Comparison of ENCODE assay signal across 15 mouse cellular contexts in the genomic region with DNA sequence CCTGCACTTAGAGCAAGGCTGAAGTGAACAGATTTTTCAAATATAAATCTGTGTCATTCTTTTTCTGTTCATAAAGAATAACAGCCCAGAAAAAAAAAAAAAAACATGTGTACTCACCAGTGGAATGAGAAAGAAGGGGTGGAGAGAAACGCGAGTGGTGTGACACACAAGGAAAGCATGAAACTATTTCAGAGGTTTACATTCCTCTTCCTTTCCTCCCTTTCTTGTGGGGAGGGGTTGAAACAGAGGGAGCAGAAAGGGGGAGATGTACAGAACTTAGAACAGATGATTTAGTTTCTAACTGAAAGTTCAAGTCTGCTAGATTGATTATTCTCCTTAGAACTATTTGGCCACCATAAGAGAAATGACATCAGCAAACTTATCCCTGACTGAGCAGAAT. TPM values are rescaled to one million over a fixed set of nuclear protein-coding genes. Genes with fewer than 3 reads are reported as not detected.
DNase-seq lines count a peak whose midpoint lies in the region; ATAC-seq and TF ChIP-seq lines count a peak whose summit lies in the region.
"Had no signal": no experiment of that assay in that cellular context is flagged by ENCODE, and none has a peak within 500 bp of the region (broad histone marks: within the 10 kb centered on the region; RNA-seq: fewer than 3 reads in every experiment).

No protein-coding gene starts in this region.

- intact Hi-C loops in left cerebral cortex, postnatal 4 days (cut with DNase I): no loop called here

- DNase-seq in 3T3-L1 (ENCODE audit: low read depth, low spot score): peak; percentile 88
- no peak for DNase-seq in left cerebral cortex, postnatal 4 days
- DNase-seq: cerebellum, adult 11-12 months; gastrocnemius, postnatal 14 days; kidney, postnatal 25 days; thymus, postnatal 4 days had no signal

- no peak overlapping the region for H3K4me2 ChIP-seq in intestine, embryonic 16.5 days (ENCODE audit: low read depth, low read length)
- no peak overlapping the region for H3K4me2 ChIP-seq in intestine, postnatal 0 days (replicated peaks; ENCODE audit: low read depth)
- H3K4me2 ChIP-seq in embryonic facial prominence, embryonic 15.5 days (replicated peaks): no peak overlapping the region
- no peak overlapping the region for H3K4me2 ChIP-seq in stomach, embryonic 14.5 days (replicated peaks; ENCODE audit: low read depth, low read length)
- H3K4me2 ChIP-seq: hindbrain, embryonic 13.5 days; midbrain, embryonic 12.5 days; neural tube, embryonic 15.5 days had no signal

- H3K27ac ChIP-seq in intestine, embryonic 16.5 days (ENCODE audit: low read length): no peak overlapping the region
- H3K27ac ChIP-seq in intestine, postnatal 0 days (ENCODE audit: low read depth, low read length): no peak overlapping the region
- H3K27ac ChIP-seq in embryonic facial prominence, embryonic 15.5 days (replicated peaks): peak overlapping the region; percentile 83; the same call in 1 of the 2 replicates
- peak overlapping the region; percentile 13; the same call in 1 of the 2 replicates for H3K27ac ChIP-seq in stomach, embryonic 14.5 days (ENCODE audit: low read length)
- H3K27ac ChIP-seq: hindbrain, embryonic 13.5 days; macrophage; midbrain, embryonic 12.5 days; neural tube, embryonic 15.5 days had no signal

- H3K4me3 ChIP-seq in intestine, embryonic 16.5 days (ENCODE audit: low read length): no peak overlapping the region
- no peak overlapping the region for H3K4me3 ChIP-seq in intestine, postnatal 0 days (ENCODE audit: low read depth, low read length)
- H3K4me3 ChIP-seq in embryonic facial prominence, embryonic 15.5 days (replicated peaks): no peak overlapping the region
- no peak overlapping the region for H3K4me3 ChIP-seq in stomach, embryonic 14.5 days (ENCODE audit: low read depth, low read length)
- H3K4me3 ChIP-seq: hindbrain, embryonic 13.5 days; midbrain, embryonic 12.5 days; neural tube, embryonic 15.5 days had no signal

- no peak overlapping the region for H3K9ac ChIP-seq in intestine, embryonic 16.5 days (ENCODE audit: low read depth, low read length)
- H3K9ac ChIP-seq in intestine, postnatal 0 days (ENCODE audit: low read depth, low read length): no peak overlapping the region
- H3K9ac ChIP-seq in embryonic facial prominence, embryonic 15.5 days: no peak overlapping the region
- H3K9ac ChIP-seq in stomach, embryonic 14.5 days (replicated peaks; ENCODE audit: low read depth, low read length): no peak overlapping the region
- H3K9ac ChIP-seq: hindbrain, embryonic 13.5 days; midbrain, embryonic 12.5 days; neural tube, embryonic 15.5 days had no signal

- 34% methylated on average over 2 of the region's 2 CpGs for WGBS in intestine, embryonic 16.5 days
- 64% methylated on average over 2 of the region's 2 CpGs for WGBS in intestine, postnatal 0 days
- WGBS in embryonic facial prominence, embryonic 15.5 days: 12% methylated on average over 2 of the region's 2 CpGs
- 20% methylated on average over 2 of the region's 2 CpGs for WGBS in stomach, embryonic 14.5 days

- no peaks in the 10 kb centered on the region for H3K36me3 ChIP-seq in intestine, embryonic 16.5 days (ENCODE audit: control insufficient read depth, insufficient read depth, low read length)
- no peaks in the 10 kb centered on the region for H3K36me3 ChIP-seq in intestine, postnatal 0 days (ENCODE audit: control insufficient read depth, insufficient read depth)
- no peaks in the 10 kb centered on the region for H3K36me3 ChIP-seq in embryonic facial prominence, embryonic 15.5 days
- no peaks in the 10 kb centered on the region for H3K36me3 ChIP-seq in stomach, embryonic 14.5 days (ENCODE audit: control insufficient read depth, insufficient read depth, low read length)
- H3K36me3 ChIP-seq: hindbrain, embryonic 13.5 days; midbrain, embryonic 12.5 days; neural tube, embryonic 15.5 days had no signal

- ATAC-seq in intestine, embryonic 16.5 days: peak; percentile 66
- ATAC-seq in intestine, postnatal 0 days: no peak
- no peak for ATAC-seq in embryonic facial prominence, embryonic 15.5 days (ENCODE audit: insufficient number of reproducible peaks, low FRiP score, low TSS enrichment, low read depth)
- peak; percentile 53; the same call in 1 of the 2 replicates for ATAC-seq in stomach, embryonic 14.5 days (ENCODE audit: insufficient number of reproducible peaks, insufficient read depth, low FRiP score, low read depth)
- no peak for ATAC-seq in cerebellum, adult (ENCODE audit: insufficient number of reproducible peaks, low FRiP score, low TSS enrichment)

- no peaks in the 10 kb centered on the region for H3K4me1 ChIP-seq in intestine, embryonic 16.5 days (ENCODE audit: control insufficient read depth, insufficient read depth, low read length)
- no peaks in the 10 kb centered on the region for H3K4me1 ChIP-seq in intestine, postnatal 0 days (replicated peaks; ENCODE audit: control insufficient read depth, insufficient read depth, low read length)
- H3K4me1 ChIP-seq in embryonic facial prominence, embryonic 15.5 days: no peaks in the 10 kb centered on the region
- no peaks in the 10 kb centered on the region for H3K4me1 ChIP-seq in stomach, embryonic 14.5 days (ENCODE audit: control insufficient read depth, insufficient read depth, low read length)
- H3K4me1 ChIP-seq: hindbrain, embryonic 13.5 days; midbrain, embryonic 12.5 days; neural tube, embryonic 15.5 days had no signal

- no peak for TF ChIP-seq CTCF in intestine, postnatal 0 days (IDR thresholded peaks at IDR 0.05; ENCODE audit: low read depth)

- H3K9me3 ChIP-seq in intestine, embryonic 16.5 days (ENCODE audit: control insufficient read depth, low read length): no peaks in the 10 kb centered on the region
- H3K9me3 ChIP-seq in intestine, postnatal 0 days (ENCODE audit: control insufficient read depth): no peaks in the 10 kb centered on the region
- H3K9me3 ChIP-seq in embryonic facial prominence, embryonic 15.5 days (replicated peaks): no peaks in the 10 kb centered on the region
- no peaks in the 10 kb centered on the region for H3K9me3 ChIP-seq in stomach, embryonic 14.5 days (ENCODE audit: control insufficient read depth, low read depth, low read length)
- H3K9me3 ChIP-seq: hindbrain, embryonic 13.5 days; midbrain, embryonic 12.5 days; neural tube, embryonic 15.5 days had no signal

- no peaks in the 10 kb centered on the region for H3K27me3 ChIP-seq in intestine, embryonic 16.5 days (replicated peaks; ENCODE audit: control insufficient read depth, insufficient read depth, low read length)
- no peaks in the 10 kb centered on the region for H3K27me3 ChIP-seq in intestine, postnatal 0 days (replicated peaks; ENCODE audit: control insufficient read depth, insufficient read depth, low read length)
- no peaks in the 10 kb centered on the region for H3K27me3 ChIP-seq in embryonic facial prominence, embryonic 15.5 days
- no peaks in the 10 kb centered on the region for H3K27me3 ChIP-seq in stomach, embryonic 14.5 days (ENCODE audit: control insufficient read depth, insufficient read depth, low read length)
- H3K27me3 ChIP-seq: hindbrain, embryonic 13.5 days; midbrain, embryonic 12.5 days; neural tube, embryonic 15.5 days had no signal

RNA-seq across cellular contexts. Expression of a gene that starts 38.1 kb away (rescaled TPM):
- 52.6 and 55.1 TPM in 2 replicates for polyA plus RNA-seq in intestine, embryonic 16.5 days (2015; fragmentation: Nextera tagmentation; extraction: Ambion mirVana)
- 29.5 and 29.6 TPM in 2 replicates for polyA plus RNA-seq in intestine, postnatal 0 days (2015; fragmentation: Nextera tagmentation; extraction: Ambion mirVana)
- 178 and 202 TPM in 2 replicates for polyA plus RNA-seq in embryonic facial prominence, embryonic 15.5 days (2015; fragmentation: Nextera tagmentation; extraction: Ambion mirVana)
- 106 and 111 TPM in 2 replicates for polyA plus RNA-seq in stomach, embryonic 14.5 days (2014; fragmentation: Nextera tagmentation; extraction: Ambion mirVana)
- total RNA-seq in left cerebral cortex, postnatal 4 days (2021): 10 to 100 TPM; 15.6 to 16.2 TPM

Comparison
In these comparisons a context has a peak if more than half of its experiments do, and no peak if none do; other contexts are left out.
1. ATAC-seq: peak in intestine, embryonic 16.5 days (single experiment) and stomach, embryonic 14.5 days (single experiment); none in intestine, postnatal 0 days (single experiment), embryonic facial prominence, embryonic 15.5 days (single experiment) and cerebellum, adult (single experiment).
2. H3K27ac ChIP-seq: peak in embryonic facial prominence, embryonic 15.5 days (single experiment) and stomach, embryonic 14.5 days (single experiment); none in intestine, embryonic 16.5 days (single experiment) and intestine, postnatal 0 days (single experiment).